Mouse (Mus musculus) megakaryocyte-erythroid progenitor cell, adult 5-6 weeks (primary cell): ENCODE measurements around the gene Tkfc. TPM values are rescaled to one million over a fixed set of nuclear protein-coding genes. Genes with fewer than 3 reads are reported as not detected.

Source experiments
- ATAC-seq: replicated peaks from 2 replicates; pipeline ENCODE4 v1.8.0; 2016; ENCODE audit warnings: mild to moderate bottlenecking, inconsistent platforms; ENCODE audit not compliant: severe bottlenecking, poor library complexity, low FRiP score, low TSS enrichment
- total RNA-seq, 2 experiments: library from RNA; stranded (forward) in 1 of 2; stranded (reverse) in 1 of 2; fragments of 200-1000, 215-1000 nt in 1 of 2; fragments of >200 nt in 1 of 2; fragmentation: Nextera tagmentation in 1 of 2; gene quantifications; 2 replicates each; pipeline ENCODE4 v1.2.3; 2014 to 2017

The Tkfc gene
- total RNA-seq (2014; fragmentation: Nextera tagmentation): 9.0 and 9.6 TPM in 2 replicates
- total RNA-seq (2017): 1.9 and 4.2 TPM in 2 replicates

GRCm38 (mm10) chr19:10605293-10605900, at the start of gene Tkfc, which contains the start of gene Ddb1:
Gene Tkfc (minus strand): TSS chr19:10605654.
Gene Ddb1 (plus strand): TSS chr19:10605327.
- ATAC-seq: peak; percentile 92

GRCm38 (mm10) chr19:10648156-10648555, 42.7 kb upstream of the Tkfc start:
- no peak for ATAC-seq

GRCm38 (mm10) chr19:10645616-10646015, 40.2 kb upstream of the Tkfc start:
- ATAC-seq: no peak

- no peak for ATAC-seq
Measured at GRCm38 (mm10) chr19:10640589-10641378, 35.3 kb upstream of the Tkfc start.

GRCm38 (mm10) chr19:10640080-10640479, 34.6 kb upstream of the Tkfc start:
- ATAC-seq: peak; percentile 73

- ATAC-seq: no peak
Measured at GRCm38 (mm10) chr19:10637840-10638239, 32.4 kb upstream of the Tkfc start.

- ATAC-seq: peak; percentile 80
Measured at GRCm38 (mm10) chr19:10634872-10635318, 29.4 kb upstream of the Tkfc start.

- ATAC-seq: peak; percentile 84
Measured at GRCm38 (mm10) chr19:10634106-10634871, 28.8 kb upstream of the Tkfc start, which contains the start of gene Vwce. Gene Vwce (plus strand): TSS chr19:10634213.

- no peak for ATAC-seq
Measured at GRCm38 (mm10) chr19:10608573-10609240, 3.3 kb upstream of the Tkfc start.

- ATAC-seq: no peak; the same call in 1 of the 2 replicates
Measured at GRCm38 (mm10) chr19:10605901-10606622, 608 bp upstream of the Tkfc start.

- no peak for ATAC-seq
Measured at GRCm38 (mm10) chr19:10604534-10604933, 920 bp downstream of the Tkfc start.

GRCm38 (mm10) chr19:10603660-10604523, 1.6 kb downstream of the Tkfc start:
- no peak for ATAC-seq

- ATAC-seq: peak; percentile 54
Measured at GRCm38 (mm10) chr19:10602787-10603186, 2.7 kb downstream of the Tkfc start.

- ATAC-seq: no peak
Measured at GRCm38 (mm10) chr19:10602247-10602769, 3.1 kb downstream of the Tkfc start.

- ATAC-seq: no peak
Measured at GRCm38 (mm10) chr19:10599648-10600047, 5.8 kb downstream of the Tkfc start.

GRCm38 (mm10) chr19:10598188-10598587, 7.3 kb downstream of the Tkfc start:
- ATAC-seq: no peak

GRCm38 (mm10) chr19:10591659-10592377, 13.6 kb downstream of the Tkfc start:
- ATAC-seq: no peak
